Mouse (Mus musculus) liver, embryonic 14.5 days (tissue): ENCODE measurements around the gene Lonrf2. TPM values are rescaled to one million over a fixed set of nuclear protein-coding genes. Genes with fewer than 3 reads are reported as not detected.

Experiments used
- ATAC-seq: fragments of 200-750 bp; cut with Nextera tagmentation; 2 replicates; pipeline ENCODE4 v1.8.0; 2017; ENCODE audit warnings: moderate number of reproducible peaks, mild to moderate bottlenecking, moderate library complexity; ENCODE audit not compliant: insufficient read depth
- DNase-seq, 3 experiments: peaks; one replicate each; pipeline ENCODE4 v3.0.0-alpha.2; 2012 to 2013; ENCODE audit warnings: low read depth in 3 of 3, low spot score in 3 of 3
- H3K27ac ChIP-seq: fragments of 300-500 bp; sonication (generic); 2 replicates; pipeline ENCODE4 v1.5.1; 2014; ENCODE audit warnings: moderate library complexity, mild to moderate bottlenecking, control low read depth, inconsistent platforms
- H3K27me3 ChIP-seq: fragments of 300-500 bp; sonication (generic); 2 replicates; pipeline ENCODE4 v1.6.1; 2014; ENCODE audit warnings: mild to moderate bottlenecking, low read length, moderate library complexity; ENCODE audit not compliant: control insufficient read depth, insufficient read depth
- H3K36me3 ChIP-seq: fragments of 300-500 bp; sonication (generic); replicated peaks from 2 replicates; pipeline ENCODE4 v1.6.1; 2014; ENCODE audit warnings: low read depth; ENCODE audit not compliant: control insufficient read depth, insufficient read depth
- H3K4me1 ChIP-seq, 2 experiments: fragments of 200-500 bp in 1 of 2; fragments of 300-500 bp in 1 of 2; sonication (generic) in 1 of 2; replicated peaks; 2 replicates each; pipeline ENCODE4 v1.6.1; 2012 to 2014; ENCODE audit warnings: antibody characterized with exemption in 1 of 2, inconsistent platforms in 1 of 2, low read length in 1 of 2; ENCODE audit not compliant: control insufficient read depth in 2 of 2, insufficient read depth in 2 of 2
- H3K4me2 ChIP-seq: fragments of 300-500 bp; sonication (generic); 2 replicates; pipeline ENCODE4 v1.6.1; 2014; ENCODE audit warnings: low read depth, mild to moderate bottlenecking, control low read depth, moderate library complexity
- H3K4me3 ChIP-seq, 2 experiments: fragments of 200-500 bp in 1 of 2; fragments of 300-500 bp in 1 of 2; sonication (generic) in 1 of 2; 2 replicates each; pipeline ENCODE4 v1.5.1; 2012 to 2014; ENCODE audit warnings: low read depth in 2 of 2, low read length in 2 of 2, mild to moderate bottlenecking in 2 of 2, control low read depth in 1 of 2, inconsistent platforms in 1 of 2, moderate library complexity in 1 of 2; ENCODE audit not compliant: insufficient read depth in 1 of 2
- H3K9ac ChIP-seq: fragments of 300-500 bp; sonication (generic); replicated peaks from 2 replicates; pipeline ENCODE4 v1.6.1; 2014; ENCODE audit warnings: mild to moderate bottlenecking, control low read depth, moderate library complexity
- H3K9me3 ChIP-seq: fragments of 300-500 bp; sonication (generic); 2 replicates; pipeline ENCODE4 v1.6.1; 2016; ENCODE audit warnings: low read length, mixed read lengths; ENCODE audit not compliant: control insufficient read depth
- CTCF ChIP-seq: IDR thresholded peaks from 2 replicates; pipeline ENCODE4 v1.5.1; 2016; ENCODE audit warnings: antibody characterized with exemption, low read depth, control low read depth
- EP300 ChIP-seq: IDR thresholded peaks from 2 replicates; pipeline ENCODE4 v1.6.1; 2016; ENCODE audit warnings: antibody characterized with exemption, low read depth
- WGBS: fragments of 180-500 bp; shearing (Covaris S2); extraction: QIAGEN DNeasy Blood & Tissue Kit; methylation state at CpG from one replicate; pipeline ENCODE4 v1.1.7; 2014; ENCODE audit not compliant: insufficient replicate concordance; 5-methylcytosine and 5-hydroxymethylcytosine counted together
- polyA plus RNA-seq, 2 experiments: library from polyadenylated mRNA; depleted of rRNA in 1 of 2; stranded (reverse) in 1 of 2; unstranded in 1 of 2; fragments of >200 nt; fragmentation: Nextera tagmentation in 1 of 2; extraction: Ambion mirVana in 1 of 2; gene quantifications; 2 replicates each; pipeline versions ENCODE4 v1.2.1 to v1.2.3; 2012 to 2014

Lonrf2 gene
- polyA plus RNA-seq, 2 experiments = 0.13 TPM; not detected in 1

DNA sequence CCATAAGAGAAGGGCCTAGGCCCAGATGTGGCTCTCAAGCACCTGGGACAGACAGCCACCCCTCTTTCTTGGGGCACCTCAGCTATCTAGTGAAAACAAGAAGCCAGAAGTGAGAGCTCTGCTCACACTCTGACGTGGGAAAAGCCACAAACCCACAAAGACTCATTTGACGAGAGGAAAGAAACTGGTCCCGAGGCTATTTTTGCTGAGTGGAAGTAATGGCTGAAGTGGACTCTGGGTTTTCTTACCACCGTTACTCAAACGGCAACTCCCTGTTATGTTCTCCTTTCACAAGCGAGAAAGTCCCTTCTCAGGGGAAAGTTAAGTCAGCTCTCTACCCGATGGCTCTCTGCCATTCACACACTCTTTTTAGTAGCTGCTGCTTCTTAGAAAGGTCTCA lies 59.0 kb downstream of the Lonrf2 start:
- H3K9me3 ChIP-seq = no peaks in the 10 kb centered on the region
- H3K9ac ChIP-seq = no peak overlapping the region
- H3K36me3 ChIP-seq = no peaks in the 10 kb centered on the region
- no peaks in the 10 kb centered on the region for H3K27me3 ChIP-seq
- WGBS = 6% methylated on average over 7 of the region's 7 CpGs
- peaks cover 0 to 2% of the 10 kb centered on the region in 2 experiments; a peak in 1 of 4 replicates for H3K4me1 ChIP-seq
- no peak for TF ChIP-seq CTCF
- TF ChIP-seq EP300 = no peak
- ATAC-seq (no peak), DNase-seq (peak in 1 of 3 experiments; percentile 28)
- H3K4me2 ChIP-seq = no peak overlapping the region
- no peak overlapping the region for H3K27ac ChIP-seq
- no peak overlapping the region for H3K4me3 ChIP-seq

GRCm38 (mm10) chr1:38775713-38776112 lies 60.8 kb downstream of the Lonrf2 start:
- WGBS = 39% methylated on average over 5 of the region's 5 CpGs
- Histone ChIP-seq H3K9ac (no peak overlapping the region), H3K27me3 (no peaks in the 10 kb centered on the region), H3K4me1 (peaks cover 0 to 2% of the 10 kb centered on the region in 2 experiments; a peak in 1 of 4 replicates), H3K4me2 (no peak overlapping the region), H3K36me3 (no peaks in the 10 kb centered on the region), H3K27ac (no peak overlapping the region), H3K4me3 (no peak overlapping the region), H3K9me3 (no peaks in the 10 kb centered on the region)
- DNase-seq (no peak), ATAC-seq (no peak)
- TF ChIP-seq EP300 (no peak), CTCF (no peak)

GRCm38 (mm10) chr1:38770676-38771075 lies 65.8 kb downstream of the Lonrf2 start:
- no peak for TF ChIP-seq CTCF
- TF ChIP-seq EP300 = no peak
- Histone ChIP-seq H3K36me3 (no peaks in the 10 kb centered on the region), H3K4me1 (peaks cover 8 to 16% of the 10 kb centered on the region in 2 experiments; a peak in 3 of 4 replicates), H3K27me3 (no peaks in the 10 kb centered on the region), H3K4me3 (no peak overlapping the region), H3K4me2 (no peak overlapping the region), H3K9me3 (no peaks in the 10 kb centered on the region), H3K9ac (no peak overlapping the region), H3K27ac (no peak overlapping the region)
- 66% methylated on average over 3 of the region's 3 CpGs for WGBS
- no peak for ATAC-seq
- DNase-seq = no peak

- Histone ChIP-seq H3K9ac (no peak overlapping the region), H3K4me2 (no peak overlapping the region), H3K9me3 (no peaks in the 10 kb centered on the region), H3K36me3 (no peaks in the 10 kb centered on the region), H3K27ac (no peak overlapping the region), H3K27me3 (no peaks in the 10 kb centered on the region), H3K4me1 (peaks cover 8 to 16% of the 10 kb centered on the region in 2 experiments; a peak in 3 of 4 replicates), H3K4me3 (no peak overlapping the region)
- TF ChIP-seq CTCF (peak; percentile 67), EP300 (no peak)
- DNase-seq (no peak), ATAC-seq (no peak)
- 16% methylated on average over 6 of the region's 6 CpGs for WGBS
Measured at GRCm38 (mm10) chr1:38769920-38770319, 66.6 kb downstream of the Lonrf2 start.

GRCm38 (mm10) chr1:38767812-38768211 lies 68.7 kb downstream of the Lonrf2 start:
- Histone ChIP-seq H3K9me3 (no peaks in the 10 kb centered on the region), H3K4me3 (no peak overlapping the region; a peak in 1 of 4 replicates), H3K27ac (peak overlapping the region; percentile 53), H3K27me3 (no peaks in the 10 kb centered on the region), H3K9ac (peak overlapping the region; percentile 27), H3K36me3 (no peaks in the 10 kb centered on the region), H3K4me2 (peak overlapping the region; percentile 59), H3K4me1 (peaks cover 8 to 16% of the 10 kb centered on the region in 2 experiments; a peak in 3 of 4 replicates)
- peak; percentile 49 to 58 (median 52) for DNase-seq
- WGBS = 10% methylated on average over 11 of the region's 11 CpGs
- ATAC-seq = peak; percentile 35; the same call in 1 of the 2 replicates
- TF ChIP-seq CTCF (peak; percentile 93), EP300 (no peak)
